Mouse (Mus musculus) brain, embryonic 14.5 days (tissue): ENCODE data around the gene Anxa11. TPM values are rescaled to one million over a fixed set of nuclear protein-coding genes. Genes with fewer than 3 reads are reported as not detected.
"Not testable (repeated sequence)": the region's sequence is repeated elsewhere in the genome, so short reads cannot be mapped to it uniquely, and the experiment has no call there.

Source experiments
- DNase-seq: peaks from one replicate; pipeline ENCODE4 v3.0.0-alpha.2; 2011; ENCODE audit warnings: low read depth
- CTCF ChIP-seq: fragments of 200-500 bp; IDR thresholded peaks from 2 replicates; pipeline ENCODE4 v1.5.1; 2012; ENCODE audit warnings: inconsistent platforms, mild to moderate bottlenecking, moderate library complexity, borderline replicate concordance; ENCODE audit not compliant: insufficient read depth, insufficient read length; ENCODE audit errors: extremely low read depth
- POLR2A ChIP-seq: fragments of 200-500 bp; IDR thresholded peaks from 2 replicates; pipeline ENCODE4 v1.6.1; 2012; ENCODE audit warnings: mild to moderate bottlenecking, inconsistent platforms, borderline replicate concordance; ENCODE audit not compliant: poor library complexity, insufficient read depth, insufficient read length, severe bottlenecking; ENCODE audit errors: extremely low read depth
- polyA plus RNA-seq: library from polyadenylated mRNA; depleted of rRNA; stranded (reverse); fragments of >200 nt; gene quantifications from 2 replicates; pipeline ENCODE4 v1.2.3, GENCODE M21; 2012

The Anxa11 gene
- polyA plus RNA-seq, 1 experiment = 3.4 TPM

GRCm38 (mm10) chr14:25857168-25857621 lies 15.2 kb downstream of the Anxa11 start:
- TF ChIP-seq POLR2A (no peak), CTCF (no peak)
- no peak for DNase-seq

GRCm38 (mm10) chr14:25857940-25858339 lies 16.0 kb downstream of the Anxa11 start:
- DNase-seq = no peak
- no peak for TF ChIP-seq POLR2A
- no peak for TF ChIP-seq CTCF

DNA sequence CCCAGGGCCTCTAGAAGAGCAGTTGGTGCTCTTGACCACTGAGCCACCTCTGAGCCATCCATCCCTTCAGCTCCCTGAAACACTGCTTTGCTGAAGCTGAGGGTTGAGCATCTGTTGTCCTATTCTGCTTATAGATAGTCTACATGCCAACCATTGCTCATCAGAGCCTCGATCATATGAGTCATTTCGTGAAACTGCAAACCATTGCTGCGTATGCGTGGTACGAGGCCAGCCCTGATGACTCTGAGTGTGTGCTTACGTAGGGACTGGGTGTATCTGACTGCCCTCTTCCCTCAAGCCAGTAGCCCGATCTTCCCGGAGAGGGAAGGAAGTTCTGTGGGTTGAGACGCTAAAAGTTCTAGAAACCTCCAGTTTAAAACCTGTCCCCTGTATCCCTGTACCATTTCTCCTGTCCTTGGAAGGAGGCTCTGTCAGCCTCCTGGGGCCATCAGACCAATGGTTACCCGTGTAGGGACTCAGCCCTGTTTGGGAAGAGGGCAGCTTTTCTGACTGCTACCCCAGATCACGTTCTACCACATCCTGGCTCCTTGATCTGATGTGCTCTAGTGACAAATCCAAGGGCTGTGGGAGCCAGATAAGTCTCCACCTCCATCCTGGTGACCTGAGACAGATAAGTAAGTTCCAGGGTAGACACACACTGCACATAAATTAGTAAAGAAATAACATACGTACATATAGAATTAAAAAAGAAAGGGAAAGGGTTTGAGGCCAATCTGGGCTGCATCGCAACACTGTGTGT lies 20.0 kb downstream of the Anxa11 start:
- no peak for TF ChIP-seq POLR2A
- TF ChIP-seq CTCF = no peak

DNA sequence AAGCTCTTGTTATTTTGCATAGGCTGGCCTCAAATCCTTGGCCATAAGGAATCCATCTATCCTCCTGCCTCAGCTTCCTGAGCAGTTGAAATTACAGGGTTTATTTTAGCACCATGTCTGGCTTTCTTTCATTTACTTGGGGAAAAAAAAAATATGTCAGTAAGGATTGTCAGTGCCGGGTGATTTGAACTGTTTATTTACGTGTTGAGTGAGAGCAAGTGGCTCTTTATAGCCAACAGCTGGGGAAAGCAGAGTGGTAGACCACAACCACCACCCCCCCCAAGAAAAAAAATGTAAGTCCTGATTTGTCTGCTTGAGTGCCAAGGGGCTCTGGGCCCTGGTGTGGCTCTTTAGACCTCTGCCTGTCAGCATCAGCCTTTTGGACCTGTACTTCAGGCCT lies 21.8 kb downstream of the Anxa11 start:
- no peak for DNase-seq
- TF ChIP-seq POLR2A (no peak), CTCF (no peak)

More for the DNA sequence above, 20.0 kb downstream of the Anxa11 start:
- no peak for DNase-seq

- no peak for DNase-seq
- TF ChIP-seq POLR2A = no peak
- TF ChIP-seq CTCF = no peak
These were observed 23.3 kb downstream of the Anxa11 start for GRCm38 (mm10) chr14:25865251-25865650.

- TF ChIP-seq POLR2A (no peak), CTCF (no peak)
These were observed 24.4 kb downstream of the Anxa11 start for GRCm38 (mm10) chr14:25866384-25866783.

DNA sequence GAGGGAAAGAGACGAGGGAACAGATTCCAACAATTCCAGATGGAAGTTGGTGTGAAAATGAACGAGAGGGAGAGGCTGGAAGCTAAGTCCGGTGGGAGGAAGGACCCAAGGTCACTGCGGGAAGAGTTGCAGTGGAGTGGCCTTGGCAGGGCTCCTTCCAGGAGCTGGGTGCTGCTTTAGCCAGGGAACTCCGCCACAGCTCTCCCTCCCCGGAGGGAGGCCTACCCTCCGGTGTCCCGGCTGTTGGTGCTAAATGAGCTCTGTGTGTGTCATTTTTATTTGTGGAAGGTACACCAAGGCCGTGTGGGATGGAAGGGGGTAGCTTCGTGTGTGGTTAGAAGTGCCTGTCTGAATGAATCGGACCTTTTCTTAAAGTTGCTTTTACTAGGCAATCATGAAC lies 24.9 kb downstream of the Anxa11 start:
- TF ChIP-seq POLR2A (no peak), CTCF (no peak)
- no peak for DNase-seq

More at GRCm38 (mm10) chr14:25866384-25866783, 24.4 kb downstream of the Anxa11 start:
- no peak for DNase-seq

GRCm38 (mm10) chr14:25867834-25868233 lies 25.9 kb downstream of the Anxa11 start:
- TF ChIP-seq CTCF (no peak), POLR2A (no peak)
- DNase-seq = no peak

GRCm38 (mm10) chr14:25868706-25869105 lies 26.8 kb downstream of the Anxa11 start:
- TF ChIP-seq CTCF (no peak), POLR2A (no peak)
- no peak for DNase-seq

DNA sequence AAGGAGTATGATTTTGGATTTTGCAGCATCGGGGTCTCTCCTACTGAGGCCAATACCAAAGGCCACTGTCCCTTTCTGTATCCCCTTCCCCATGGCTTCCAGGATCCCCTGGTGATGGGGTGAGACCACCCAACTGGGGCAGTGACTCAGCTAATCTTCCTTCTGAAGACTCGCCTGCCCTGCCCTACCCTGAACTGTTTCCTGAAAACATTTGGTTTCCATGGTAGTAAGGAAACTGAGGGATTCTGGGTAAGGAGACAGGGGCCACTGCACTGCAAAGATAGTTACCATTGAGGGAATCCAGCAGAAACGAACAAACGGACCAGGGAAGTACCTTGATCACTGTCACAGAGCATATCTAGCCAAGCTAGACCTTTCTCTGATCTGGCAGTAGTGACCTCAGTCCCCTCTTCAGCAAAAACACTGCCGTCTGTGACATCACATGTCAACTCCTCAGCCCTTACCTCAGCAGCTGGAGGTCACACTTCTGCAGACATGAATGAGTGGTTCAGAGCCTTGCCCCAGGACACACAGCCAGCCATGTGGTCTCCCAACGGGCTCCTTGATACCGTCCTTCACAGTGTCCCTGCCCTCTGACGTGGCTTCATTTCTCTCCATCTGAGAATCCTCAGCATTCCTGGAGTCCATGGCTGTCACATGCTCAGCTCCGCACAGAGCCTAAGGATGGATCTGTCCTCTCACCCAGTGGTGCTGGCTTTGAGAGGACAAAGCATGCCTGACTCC lies 27.4 kb downstream of the Anxa11 start:
- TF ChIP-seq POLR2A = no peak
- TF ChIP-seq CTCF = no peak
- DNase-seq = no peak

DNA sequence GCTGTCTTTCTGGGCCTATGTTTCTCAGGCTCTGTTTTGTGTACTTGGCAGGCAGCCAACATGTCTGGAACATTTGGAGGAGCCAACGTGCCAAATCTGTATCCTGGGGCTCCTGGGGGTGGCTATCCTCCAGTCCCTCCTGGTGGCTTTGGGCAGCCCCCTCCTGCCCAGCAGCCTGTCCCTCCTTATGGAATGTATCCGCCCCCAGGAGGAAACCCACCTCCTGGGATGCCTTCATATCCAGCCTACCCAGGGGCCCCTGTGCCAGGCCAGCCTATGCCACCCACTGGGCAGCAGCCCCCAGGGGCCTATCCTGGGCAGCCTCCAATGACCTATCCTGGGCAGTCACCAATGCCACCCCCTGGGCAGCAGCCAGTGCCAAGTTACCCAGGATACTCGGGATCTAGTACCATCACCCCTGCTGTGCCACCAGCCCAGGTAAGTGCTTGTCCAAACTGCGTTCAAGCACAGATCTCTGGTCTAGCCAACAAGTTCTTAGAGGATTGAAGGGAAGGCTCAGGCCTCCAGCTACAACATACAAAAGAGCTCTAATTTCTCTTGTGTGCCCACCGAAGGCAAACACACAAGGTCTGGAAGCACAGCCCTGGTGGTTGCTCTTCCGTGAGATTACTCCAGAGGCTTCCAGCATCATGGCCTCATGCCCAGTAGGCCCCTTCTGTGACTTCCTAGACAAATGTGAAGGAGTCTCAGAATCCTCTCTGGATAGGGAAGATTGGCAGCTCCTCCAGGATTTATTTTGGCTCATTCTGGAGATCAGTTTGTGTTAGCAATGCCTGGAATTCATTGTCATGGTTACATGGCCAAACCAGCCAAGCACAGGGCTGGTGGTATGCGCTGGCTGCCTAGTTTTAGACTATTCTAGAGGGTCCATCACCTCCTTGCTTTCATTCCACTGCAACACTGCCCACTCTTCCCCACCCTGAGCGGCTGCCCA lies 30.8 kb downstream of the Anxa11 start:
- peak; percentile 70 for DNase-seq
- TF ChIP-seq CTCF = no peak
- no peak for TF ChIP-seq POLR2A

GRCm38 (mm10) chr14:25876640-25877039 lies 34.7 kb downstream of the Anxa11 start:
- DNase-seq = not testable (repeated sequence)

DNA sequence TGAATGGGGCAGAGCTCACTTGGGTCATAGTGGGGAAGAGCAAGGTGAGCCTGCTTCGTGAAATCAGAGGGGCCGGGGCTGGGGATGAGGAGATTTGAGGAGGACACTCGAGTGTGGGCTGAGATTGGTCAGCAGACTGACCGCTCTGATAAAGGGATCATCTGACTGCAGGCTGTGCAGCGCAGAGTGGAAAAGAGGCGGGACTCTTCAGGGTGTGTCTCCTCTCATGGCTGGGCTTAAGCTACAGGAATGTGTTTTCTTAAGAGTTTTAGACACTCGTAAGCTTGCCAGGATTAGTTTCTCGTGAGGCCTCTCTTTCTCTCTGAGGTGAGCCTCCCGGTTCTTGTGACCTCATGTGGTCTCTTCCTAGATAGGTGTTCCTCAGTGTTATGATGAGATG lies 39.8 kb downstream of the Anxa11 start:
- DNase-seq = not testable (repeated sequence)

GRCm38 (mm10) chr14:25885886-25886285 lies 43.9 kb downstream of the Anxa11 start:
- not testable (repeated sequence) for DNase-seq

GRCm38 (mm10) chr14:25894566-25894965 lies 52.6 kb downstream of the Anxa11 start:
- not testable (repeated sequence) for DNase-seq

DNA sequence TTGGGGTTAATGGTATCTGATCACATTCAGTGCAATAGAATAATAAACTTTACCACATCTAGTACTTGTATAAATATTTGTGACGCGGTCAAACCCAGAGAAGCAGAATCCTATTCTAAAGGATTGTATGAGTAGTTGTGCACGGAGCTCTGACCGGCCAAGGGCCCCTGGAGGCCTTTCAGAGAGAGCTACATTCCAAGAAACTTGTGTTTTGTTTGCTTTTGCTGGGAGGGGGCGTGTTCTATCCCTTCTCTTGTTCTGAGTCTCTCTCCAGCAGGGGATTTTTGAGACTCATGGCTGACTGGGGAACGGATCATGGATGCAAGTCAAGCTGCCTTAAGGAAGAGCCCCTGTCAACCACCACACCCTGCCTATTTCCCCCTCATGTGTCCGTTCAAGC lies 53.7 kb downstream of the Anxa11 start:
- DNase-seq = not testable (repeated sequence)

DNA sequence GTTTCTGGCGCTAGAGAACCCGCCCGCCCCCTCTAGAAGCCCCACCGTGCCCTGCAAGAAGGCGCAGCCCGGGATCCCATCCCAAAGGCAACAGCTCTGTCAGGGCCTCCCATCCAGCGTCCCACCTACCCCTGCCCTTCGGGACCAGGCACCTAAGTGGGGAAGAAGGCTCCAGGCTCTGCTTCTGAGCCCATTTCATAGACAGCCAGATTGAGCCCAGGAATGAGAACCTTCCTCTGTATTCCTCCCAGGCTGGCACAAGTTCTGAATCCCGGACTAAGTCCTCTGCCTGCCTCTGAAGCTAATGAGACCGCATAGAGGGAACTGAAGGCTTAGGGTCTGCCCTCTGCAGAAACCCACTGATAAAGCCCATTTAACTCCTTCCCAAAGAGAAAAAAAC lies 61.0 kb downstream of the Anxa11 start, which contains the start of gene Plac9a:
Gene Plac9a, minus strand, starts transcription at position 101 of the 400 bp plus-strand sequence.
- DNase-seq = not testable (repeated sequence)

DNA sequence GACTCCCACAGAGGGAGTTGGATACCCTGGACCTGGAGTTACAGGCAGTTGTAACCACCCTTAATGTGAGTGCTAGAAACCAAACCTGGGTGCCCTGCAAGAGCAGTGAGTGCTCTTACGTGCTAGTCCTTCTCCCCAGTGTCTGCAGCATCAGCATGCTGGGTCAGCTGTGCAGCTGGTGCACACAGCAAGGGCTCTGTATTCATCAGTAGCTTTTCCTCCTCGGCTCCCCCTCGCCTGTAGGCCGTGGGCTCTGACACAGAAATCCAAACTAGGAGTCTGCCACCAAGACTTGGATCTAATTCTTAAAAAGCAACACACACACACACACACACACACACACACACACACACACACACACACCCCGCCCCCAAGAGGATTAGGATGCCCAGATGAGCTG lies 63.3 kb downstream of the Anxa11 start:
- DNase-seq = not testable (repeated sequence)
